Mouse (Mus musculus): ENCODE data around the gene Sept9. TPM values are rescaled to one million over a fixed set of nuclear protein-coding genes. Genes with fewer than 3 reads are reported as not detected.

The Sept9 gene
- total and polyA plus RNA-seq, 2 experiments from 2014 or later: 112 TPM

DNA sequence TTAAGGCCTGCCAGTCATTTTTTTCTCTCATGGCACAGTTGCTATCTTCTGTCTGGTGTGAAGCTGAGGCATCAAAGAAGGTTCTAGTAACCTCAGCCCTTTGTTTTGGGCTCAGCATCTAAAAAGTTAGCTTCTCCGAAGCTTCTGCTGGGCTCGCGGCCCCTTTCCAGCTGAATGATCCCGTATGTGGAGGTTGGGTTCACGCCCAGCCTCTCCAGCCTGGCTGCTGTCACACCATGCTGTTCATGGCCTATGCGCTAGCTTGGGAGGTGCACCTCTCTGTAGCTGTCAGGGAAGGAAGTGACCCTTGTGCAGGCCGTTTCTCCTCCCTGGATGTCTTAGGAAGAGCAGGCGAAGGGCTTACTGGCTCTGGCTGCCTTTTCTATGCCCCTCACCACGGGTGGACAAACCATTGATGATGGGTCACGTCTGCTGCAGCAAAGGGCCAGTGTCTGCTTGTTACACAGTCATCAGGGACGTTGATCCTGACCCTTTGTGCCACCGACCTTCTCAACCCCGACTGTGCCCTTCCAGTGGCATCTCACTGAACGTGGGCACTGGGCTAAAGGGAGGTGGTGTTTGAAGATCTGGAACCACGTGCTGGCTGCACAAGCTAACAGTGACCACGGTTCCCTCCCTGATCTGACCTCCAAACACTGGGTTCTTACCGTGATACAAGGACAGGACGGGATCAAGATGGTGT, 50.0 kb downstream of the Sept9 start:
- Histone ChIP-seq H3K27ac (ENCODE audit: low read depth, low read length) (peak overlapping the region; percentile 64), H3K27me3 (ENCODE audit: insufficient read depth, low read length) (no peaks in the 10 kb centered on the region), H3K4me3 (ENCODE audit: low read depth, low read length) (no peak overlapping the region), H3K4me1 (ENCODE audit: insufficient read depth) (peaks cover 15% of the 10 kb centered on the region), H3K4me2 (ENCODE audit: low read depth) (no peak overlapping the region), H3K9ac (no peak overlapping the region), H3K9me3 (ENCODE audit: low read length) (no peaks in the 10 kb centered on the region), H3K36me3 (ENCODE audit: insufficient read depth) (no peaks in the 10 kb centered on the region)
- no peak for TF ChIP-seq CTCF (IDR thresholded peaks at IDR 0.05; ENCODE audit: low read depth)
- WGBS: 66% methylated on average over 18 of the region's 18 CpGs
- no peak for ATAC-seq
- DNase-seq: no peak

DNA sequence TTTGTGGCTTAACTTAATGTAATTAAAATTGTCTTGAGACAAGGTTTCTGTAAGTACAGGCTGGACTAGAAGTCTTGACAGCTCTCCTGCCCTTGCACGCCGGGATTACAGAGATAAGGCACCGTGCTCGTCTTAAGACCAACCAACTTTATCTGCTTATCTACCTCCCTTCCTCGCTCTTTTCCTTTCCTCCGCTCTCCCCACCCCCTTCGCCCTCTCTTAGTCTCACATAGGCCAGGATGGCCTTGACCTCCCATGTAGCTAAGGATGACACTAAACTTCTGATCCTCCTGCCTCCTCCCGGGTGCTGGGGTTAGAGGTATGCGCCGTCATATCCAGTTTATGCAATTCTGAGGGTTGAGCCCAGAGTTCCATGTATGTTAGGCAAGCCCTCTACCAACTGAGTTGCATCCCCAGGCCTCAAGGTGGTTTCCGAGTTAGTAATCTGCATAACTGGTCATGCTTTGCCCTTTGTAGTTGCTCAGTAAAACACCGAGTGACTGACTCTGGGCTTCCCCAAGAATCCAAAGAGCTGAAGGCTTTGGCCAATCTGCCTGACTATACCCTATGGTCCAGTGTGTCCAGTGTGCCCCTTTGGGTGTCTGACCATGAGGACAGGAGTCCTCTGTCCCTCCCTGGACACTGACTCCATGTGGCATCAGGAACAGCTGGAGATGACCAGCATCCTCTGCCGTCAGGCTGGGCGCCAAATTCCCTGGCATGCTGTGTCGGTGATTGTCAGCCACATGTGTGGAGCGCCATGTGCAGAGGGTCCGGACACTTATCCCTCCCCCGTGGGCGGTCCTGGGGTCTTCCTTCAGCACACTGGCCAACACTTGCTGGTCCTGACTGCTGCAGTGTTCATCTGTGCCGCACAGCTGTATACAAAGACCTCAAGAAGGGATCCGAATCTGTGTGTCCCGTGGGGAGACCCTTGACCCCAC, 50.8 kb downstream of the Sept9 start:
- Histone ChIP-seq H3K4me1 (ENCODE audit: insufficient read depth) (peaks cover 15% of the 10 kb centered on the region), H3K4me3 (ENCODE audit: low read depth, low read length) (no peak overlapping the region), H3K27me3 (ENCODE audit: insufficient read depth, low read length) (no peaks in the 10 kb centered on the region), H3K27ac (ENCODE audit: low read depth, low read length) (no peak overlapping the region), H3K36me3 (ENCODE audit: insufficient read depth) (no peaks in the 10 kb centered on the region), H3K4me2 (ENCODE audit: low read depth) (no peak overlapping the region), H3K9me3 (ENCODE audit: low read length) (no peaks in the 10 kb centered on the region), H3K9ac (no peak overlapping the region)
- WGBS: 92% methylated on average over 22 of the region's 22 CpGs
- no peak for ATAC-seq
- DNase-seq: no peak
- TF ChIP-seq CTCF (IDR thresholded peaks at IDR 0.05; ENCODE audit: low read depth): no peak

DNA sequence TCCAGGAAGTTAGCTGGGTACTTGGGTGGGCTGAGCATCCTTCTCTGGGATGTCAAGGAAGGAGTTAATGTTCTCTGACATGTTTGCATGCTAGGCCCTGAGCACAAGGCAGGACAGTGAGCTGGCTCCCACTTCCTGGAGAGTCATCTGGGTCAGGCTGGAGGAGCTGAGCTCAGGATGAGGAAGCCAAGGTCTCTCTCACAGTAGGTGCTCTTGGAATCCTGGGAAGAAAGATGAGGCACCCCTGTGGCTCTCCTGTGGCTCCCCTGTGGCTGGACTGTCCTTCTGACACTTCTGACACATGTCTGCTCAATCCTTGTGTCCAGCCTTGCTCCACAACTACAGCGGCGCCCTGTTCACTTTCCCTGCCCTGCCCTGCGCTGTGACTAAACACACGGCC, 52.3 kb downstream of the Sept9 start:
- 98% methylated on average over 4 of the region's 4 CpGs for WGBS
- no peak for TF ChIP-seq CTCF (IDR thresholded peaks at IDR 0.05; ENCODE audit: low read depth)

DNA sequence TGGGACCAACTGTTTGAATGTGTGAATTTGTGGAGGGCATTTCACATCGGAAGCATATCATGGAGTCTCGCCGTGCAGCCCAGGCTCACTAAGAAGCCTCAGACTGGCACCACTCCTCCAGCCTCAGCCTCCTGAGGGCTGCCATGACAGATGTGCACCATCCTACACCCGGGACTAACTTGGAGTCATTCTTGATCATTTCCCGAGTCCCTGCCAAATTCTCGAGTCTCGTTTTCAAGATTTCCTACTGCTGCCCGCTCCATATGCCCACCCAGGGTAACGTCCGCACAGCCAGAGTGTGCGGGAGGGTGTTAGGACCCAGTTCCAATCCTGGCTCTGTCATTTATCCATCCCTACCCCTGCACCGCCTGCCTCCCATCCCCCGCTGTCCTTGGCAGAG, 53.4 kb downstream of the Sept9 start:
- H3K9ac ChIP-seq: no peak overlapping the region
- no peak overlapping the region for H3K27ac ChIP-seq (ENCODE audit: low read depth, low read length)
- H3K4me1 ChIP-seq (ENCODE audit: insufficient read depth): peaks cover 15% of the 10 kb centered on the region
- no peak overlapping the region for H3K4me3 ChIP-seq (ENCODE audit: low read depth, low read length)
- H3K36me3 ChIP-seq (ENCODE audit: insufficient read depth): no peaks in the 10 kb centered on the region
- ATAC-seq: no peak
- 71% methylated on average over 13 of the region's 13 CpGs for WGBS
- H3K9me3 ChIP-seq (ENCODE audit: low read length): no peaks in the 10 kb centered on the region
- H3K27me3 ChIP-seq (ENCODE audit: insufficient read depth, low read length): no peaks in the 10 kb centered on the region
- DNase-seq: no peak
- H3K4me2 ChIP-seq (ENCODE audit: low read depth): no peak overlapping the region
- TF ChIP-seq CTCF (IDR thresholded peaks at IDR 0.05; ENCODE audit: low read depth): no peak

More for the DNA sequence above, 52.3 kb downstream of the Sept9 start:
- Histone ChIP-seq H3K9me3 (ENCODE audit: low read length) (no peaks in the 10 kb centered on the region), H3K4me2 (ENCODE audit: low read depth) (no peak overlapping the region), H3K27me3 (ENCODE audit: insufficient read depth, low read length) (no peaks in the 10 kb centered on the region), H3K4me1 (ENCODE audit: insufficient read depth) (peaks cover 15% of the 10 kb centered on the region), H3K27ac (ENCODE audit: low read depth, low read length) (no peak overlapping the region), H3K36me3 (ENCODE audit: insufficient read depth) (no peaks in the 10 kb centered on the region), H3K4me3 (ENCODE audit: low read depth, low read length) (no peak overlapping the region), H3K9ac (no peak overlapping the region)
- ATAC-seq: no peak
- DNase-seq: no peak

DNA sequence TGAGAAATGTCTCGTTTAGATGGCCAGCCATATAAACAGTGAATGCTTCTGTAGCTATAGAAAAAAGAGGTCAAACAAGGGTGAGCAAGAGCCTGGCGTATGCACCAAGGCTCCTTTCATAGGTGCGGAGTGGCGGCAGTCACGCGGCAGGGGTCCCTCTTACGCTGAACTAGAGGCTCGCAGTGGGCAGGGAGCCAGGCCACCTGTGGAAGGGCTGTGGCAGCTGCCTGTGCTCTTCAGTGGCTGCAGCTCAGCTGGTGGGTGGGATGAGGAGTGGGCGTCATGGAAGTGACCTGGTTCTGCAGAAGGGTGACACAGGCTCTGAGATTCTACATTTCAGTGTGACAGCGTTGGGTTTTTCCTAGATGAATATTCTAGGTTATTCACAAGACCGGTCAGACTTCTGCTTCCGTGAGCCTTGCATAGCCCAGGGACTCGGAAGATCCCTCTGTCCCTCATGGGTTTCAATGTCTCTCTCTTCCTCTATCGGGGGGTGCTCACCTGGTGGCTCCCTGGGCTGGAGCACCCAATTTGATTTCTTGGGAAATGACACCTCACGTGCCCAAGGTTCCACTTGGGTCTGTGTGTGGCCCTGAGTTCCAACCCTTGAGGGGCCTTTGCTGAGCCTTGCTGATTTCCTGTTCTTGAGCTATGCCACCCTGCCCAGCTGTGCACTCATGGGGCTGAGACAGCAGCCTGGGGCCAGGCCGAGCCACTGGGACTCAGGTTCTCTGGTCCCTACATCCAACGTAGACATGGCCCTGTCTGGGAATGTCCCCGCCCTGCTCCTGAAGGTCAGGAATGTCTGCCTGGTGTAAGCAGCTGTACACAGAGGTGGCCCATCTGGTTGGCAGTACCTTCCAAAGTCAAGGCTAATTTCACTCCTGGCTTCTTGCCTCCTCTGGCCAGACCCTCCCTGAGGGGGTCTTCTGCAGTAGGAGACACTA, 55.0 kb downstream of the Sept9 start:
- no peak overlapping the region for H3K27ac ChIP-seq (ENCODE audit: low read depth, low read length)
- WGBS: 54% methylated on average over 18 of the region's 18 CpGs
- no peak overlapping the region for H3K9ac ChIP-seq
- peaks cover 1% of the 10 kb centered on the region for H3K4me1 ChIP-seq (ENCODE audit: insufficient read depth)
- H3K4me3 ChIP-seq (ENCODE audit: low read depth, low read length): no peak overlapping the region
- ATAC-seq (no peak), DNase-seq (peak; percentile 37)
- no peaks in the 10 kb centered on the region for H3K36me3 ChIP-seq (ENCODE audit: insufficient read depth)
- no peaks in the 10 kb centered on the region for H3K27me3 ChIP-seq (ENCODE audit: insufficient read depth, low read length)
- H3K4me2 ChIP-seq (ENCODE audit: low read depth): no peak overlapping the region
- no peak for TF ChIP-seq CTCF (IDR thresholded peaks at IDR 0.05; ENCODE audit: low read depth)
- H3K9me3 ChIP-seq (ENCODE audit: low read length): no peaks in the 10 kb centered on the region

DNA sequence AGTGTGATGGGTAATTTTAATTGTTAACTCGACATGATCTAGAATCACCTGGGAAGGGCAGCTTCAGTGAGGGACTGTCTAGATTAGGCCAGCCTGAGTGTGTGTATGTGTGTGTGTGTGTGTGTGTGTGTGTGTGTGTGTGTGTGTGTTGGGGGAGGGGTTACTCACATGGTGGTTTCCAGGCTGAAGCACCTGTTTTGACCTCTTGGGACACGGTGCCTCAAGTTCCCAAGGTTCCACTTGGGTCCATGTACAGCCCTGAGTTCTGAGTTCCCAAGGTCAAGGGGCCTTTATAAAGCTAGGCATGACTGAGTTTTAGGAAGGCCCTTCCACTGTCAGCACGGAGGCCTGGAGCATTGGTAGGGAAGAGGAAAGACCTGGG, 55.6 kb downstream of the Sept9 start:
- Histone ChIP-seq H3K9me3 (ENCODE audit: low read length) (no peaks in the 10 kb centered on the region), H3K27ac (ENCODE audit: low read depth, low read length) (no peak overlapping the region), H3K36me3 (ENCODE audit: insufficient read depth) (no peaks in the 10 kb centered on the region), H3K4me3 (ENCODE audit: low read depth, low read length) (no peak overlapping the region), H3K4me2 (ENCODE audit: low read depth) (no peak overlapping the region), H3K27me3 (ENCODE audit: insufficient read depth, low read length) (no peaks in the 10 kb centered on the region), H3K9ac (no peak overlapping the region), H3K4me1 (ENCODE audit: insufficient read depth) (no peaks in the 10 kb centered on the region)
- no peak for TF ChIP-seq CTCF (IDR thresholded peaks at IDR 0.05; ENCODE audit: low read depth)
- DNase-seq (no peak), ATAC-seq (no peak)
- 90% methylated on average over 3 of the region's 3 CpGs for WGBS
